Mouse (Mus musculus) olfactory bulb, adult 2 months (tissue): ENCODE results near the gene Rbm8a.

Experiments
- CTCF ChIP-seq: fragments of 200-500 bp; IDR thresholded peaks from 2 replicates; pipeline ENCODE4 v1.5.1; 2012; ENCODE audit warnings: low read depth, mild to moderate bottlenecking, low read length, moderate library complexity; ENCODE audit not compliant: insufficient read depth
- POLR2A ChIP-seq: fragments of 200-500 bp; IDR thresholded peaks from 2 replicates; pipeline ENCODE4 v1.6.1; 2012; ENCODE audit warnings: mild to moderate bottlenecking, low read depth, low read length, moderate library complexity; ENCODE audit not compliant: insufficient read depth

DNA sequence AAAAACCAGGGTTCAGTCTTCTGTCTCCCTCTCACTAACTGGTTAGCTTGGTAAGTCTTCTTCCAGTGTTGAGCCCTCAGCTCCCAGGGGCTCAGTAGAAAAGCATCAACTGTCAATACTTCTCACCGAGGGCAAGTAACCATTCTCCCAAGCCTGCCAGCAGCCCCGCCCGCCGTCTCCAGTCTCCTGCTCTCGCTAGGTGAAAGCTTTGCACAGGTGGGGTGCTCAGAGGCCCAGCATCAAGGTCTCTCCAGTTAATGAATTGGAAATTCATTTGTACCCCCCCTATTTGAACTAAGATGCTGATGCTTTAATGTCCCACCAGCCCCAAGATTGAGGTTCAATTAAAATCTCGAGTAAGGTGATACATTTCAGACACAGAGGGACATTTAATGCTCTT is 48.6 kb upstream of the Rbm8a start:
- no peak for TF ChIP-seq POLR2A
- TF ChIP-seq CTCF = no peak
